ENCODE assay signal across 10 mouse cellular contexts in the genomic region with DNA sequence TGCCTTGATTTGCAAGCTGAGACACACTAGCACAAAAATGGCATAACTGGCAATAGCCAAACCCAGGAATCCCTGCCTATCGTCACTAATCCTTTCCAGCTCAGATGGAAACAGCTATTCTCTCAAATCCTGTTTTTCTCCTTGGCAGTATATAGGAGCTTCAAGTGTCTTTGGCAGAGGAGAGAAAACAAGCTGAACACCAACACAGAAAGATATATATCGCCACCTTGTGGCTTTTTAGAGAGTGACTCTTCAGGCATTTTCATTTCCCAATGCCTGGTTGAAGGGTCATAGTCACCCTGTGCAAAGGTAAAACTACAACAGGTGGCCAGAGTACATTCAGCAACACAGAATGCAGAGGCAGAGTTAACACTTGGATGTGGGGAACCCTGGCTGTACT.
A peak's percentile ranks its signal among the peaks of the same experiment; 100 is the strongest.
DNase-seq lines count a peak whose midpoint lies in the region; ATAC-seq lines count a peak whose summit lies in the region.
"Had no signal": no experiment of that assay in that cellular context is flagged by ENCODE, and none has a peak within 500 bp of the region (broad histone marks: within the 10 kb centered on the region; RNA-seq: fewer than 3 reads in every experiment).

No protein-coding gene starts in this region.

- H3K36me3 ChIP-seq in forebrain, embryonic 14.5 days (ENCODE audit: control insufficient read depth, insufficient read depth, low read length) = no peaks in the 10 kb centered on the region
- no peaks in the 10 kb centered on the region for H3K36me3 ChIP-seq in forebrain, embryonic 10.5 days (replicated peaks)
- no peaks in the 10 kb centered on the region for H3K36me3 ChIP-seq in kidney, embryonic 15.5 days
- H3K36me3 ChIP-seq: liver, embryonic 15.5 days had no signal

- no peaks in the 10 kb centered on the region for H3K27me3 ChIP-seq in forebrain, embryonic 14.5 days (replicated peaks; ENCODE audit: control insufficient read depth, insufficient read depth, low read length)
- no peaks in the 10 kb centered on the region for H3K27me3 ChIP-seq in forebrain, embryonic 10.5 days (ENCODE audit: poor library complexity, severe bottlenecking)
- no peaks in the 10 kb centered on the region for H3K27me3 ChIP-seq in kidney, embryonic 15.5 days
- H3K27me3 ChIP-seq: liver, embryonic 15.5 days had no signal

- no peak overlapping the region for H3K4me2 ChIP-seq in forebrain, embryonic 14.5 days (ENCODE audit: low read length)
- H3K4me2 ChIP-seq in kidney, embryonic 15.5 days = no peak overlapping the region
- H3K4me2 ChIP-seq: liver, embryonic 15.5 days had no signal

- no peak overlapping the region for H3K9ac ChIP-seq in forebrain, embryonic 14.5 days (ENCODE audit: low read length)
- no peak overlapping the region for H3K9ac ChIP-seq in kidney, embryonic 15.5 days
- H3K9ac ChIP-seq: liver, embryonic 15.5 days had no signal

- no peaks in the 10 kb centered on the region for H3K4me1 ChIP-seq in forebrain, embryonic 14.5 days (ENCODE audit: control insufficient read depth, insufficient read depth, low read length)
- H3K4me1 ChIP-seq in forebrain, embryonic 10.5 days = no peaks in the 10 kb centered on the region
- no peaks in the 10 kb centered on the region for H3K4me1 ChIP-seq in kidney, embryonic 15.5 days
- H3K4me1 ChIP-seq: liver, embryonic 15.5 days had no signal

- ATAC-seq in forebrain, embryonic 14.5 days = peak; percentile 37; the same call in 1 of the 2 replicates
- ATAC-seq in kidney, embryonic 15.5 days (replicated peaks; ENCODE audit: low FRiP score) = no peak
- ATAC-seq in monocyte, adult 5-6 weeks (replicated peaks; ENCODE audit: insufficient number of reproducible peaks, low FRiP score, low TSS enrichment, poor library complexity, severe bottlenecking) = no peak

- no peak overlapping the region for H3K27ac ChIP-seq in forebrain, embryonic 14.5 days (ENCODE audit: low read depth, low read length)
- no peak overlapping the region for H3K27ac ChIP-seq in forebrain, embryonic 10.5 days
- H3K27ac ChIP-seq in kidney, embryonic 15.5 days = no peak overlapping the region
- H3K27ac ChIP-seq: liver, embryonic 15.5 days had no signal

- no peaks in the 10 kb centered on the region for H3K9me3 ChIP-seq in forebrain, embryonic 14.5 days (replicated peaks; ENCODE audit: control insufficient read depth, low read length)
- no peaks in the 10 kb centered on the region for H3K9me3 ChIP-seq in forebrain, embryonic 10.5 days
- H3K9me3 ChIP-seq in kidney, embryonic 15.5 days (replicated peaks) = no peaks in the 10 kb centered on the region
- H3K9me3 ChIP-seq: liver, embryonic 15.5 days had no signal

- no peak overlapping the region for H3K4me3 ChIP-seq in forebrain, embryonic 14.5 days (ENCODE audit: low read depth, low read length)
- no peak overlapping the region for H3K4me3 ChIP-seq in forebrain, embryonic 10.5 days
- no peak overlapping the region for H3K4me3 ChIP-seq in kidney, embryonic 15.5 days (replicated peaks)
- H3K4me3 ChIP-seq: liver, embryonic 15.5 days had no signal

- 13% methylated on average over 2 of the region's 2 CpGs for WGBS in forebrain, embryonic 14.5 days
- WGBS in forebrain, embryonic 10.5 days = 17% methylated on average over 2 of the region's 2 CpGs
- 25% methylated on average over 2 of the region's 2 CpGs for WGBS in kidney, embryonic 15.5 days

- DNase-seq in forebrain, embryonic 14.5 days (ENCODE audit: low spot score) = peak; percentile 58
- DNase-seq in forebrain, embryonic 10.5 days (ENCODE audit: extremely low spot score, low spot score) = no peak
- peak; percentile 38 for DNase-seq in kidney, postnatal 14 days
- peak; percentile 13 for DNase-seq in ES-CJ7 (ENCODE audit: low read depth, low spot score)
- DNase-seq in kidney, postnatal 36 days = peak; percentile 8 to 19
- no peak for DNase-seq in c-Kit-positive CD71-positive TER-119-positive erythroid progenitor cells, embryonic 14.5 days (ENCODE audit: low spot score)
- DNase-seq: heart, postnatal 4 days had no signal

Comparison
In these comparisons a context has a peak if more than half of its experiments do, and no peak if none do; other contexts are left out.
1. DNase-seq: peak in forebrain, embryonic 14.5 days (single experiment), kidney, postnatal 14 days (single experiment), ES-CJ7 (single experiment) and kidney, postnatal 36 days (2 of 2); none in forebrain, embryonic 10.5 days (single experiment) and c-Kit-positive CD71-positive TER-119-positive erythroid progenitor cells, embryonic 14.5 days (single experiment).